Mouse (Mus musculus) frontal cortex, postnatal 25 days (tissue): ENCODE results near the gene Olfr1270.
"Not testable (repeated sequence)": the region's sequence is repeated elsewhere in the genome, so short reads cannot be mapped to it uniquely, and the experiment has no call there.

ENCODE experiments used
- DNase-seq, 2 experiments: peaks; one replicate each; pipeline ENCODE4 v3.0.0; 2022; ENCODE audit warnings: low spot score in 2 of 2

Gene Olfr1270

DNA sequence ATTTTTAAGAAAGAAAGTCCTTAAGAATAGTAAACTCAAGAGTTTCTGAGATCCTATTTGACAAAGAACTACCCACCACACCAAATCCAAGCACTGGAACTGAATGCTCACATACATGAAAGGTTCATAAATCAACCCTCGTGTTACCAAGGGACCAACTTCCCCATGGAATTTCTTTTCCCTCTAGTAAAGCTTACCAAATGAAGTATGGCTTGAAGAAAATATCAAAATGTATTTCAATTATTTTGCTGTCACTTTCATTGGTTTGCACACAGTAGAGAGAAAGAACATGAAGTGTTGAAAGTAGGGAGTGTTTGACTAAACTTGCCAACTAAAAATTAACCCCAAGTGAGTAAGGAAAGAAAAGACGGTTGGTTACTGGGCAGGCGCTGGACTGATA lies at the start of gene Olfr1270:
Gene Olfr1270 (minus strand): TSS at position 101 of the 400 bp plus-strand sequence.
- DNase-seq = no peak

DNA sequence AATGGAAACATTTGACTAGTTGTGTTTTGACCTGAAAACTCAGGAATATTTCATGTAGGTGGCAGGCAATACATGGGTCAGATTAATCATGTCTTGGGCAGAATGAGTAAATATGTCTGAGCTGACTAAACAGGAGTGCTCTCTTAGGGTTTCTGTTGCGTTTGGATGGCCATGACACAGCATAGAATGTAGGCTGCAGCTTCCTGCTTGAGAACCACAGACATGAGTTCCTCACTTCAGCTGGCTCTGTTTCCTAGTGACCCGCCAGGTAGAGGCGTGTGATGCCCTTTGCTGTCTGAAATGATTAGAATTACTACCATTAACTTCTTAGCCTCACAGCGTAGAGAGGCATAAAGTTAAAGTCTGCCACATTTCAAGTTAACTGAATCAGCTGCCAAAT lies 46.7 kb upstream of the Olfr1270 start:
- DNase-seq = not testable (repeated sequence)

GRCm38 (mm10) chr2:90195285-90195684 lies 42.4 kb upstream of the Olfr1270 start:
- not testable (repeated sequence) for DNase-seq

- DNase-seq = not testable (repeated sequence)
Observed at GRCm38 (mm10) chr2:90194750-90195149, 41.9 kb upstream of the Olfr1270 start.

DNA sequence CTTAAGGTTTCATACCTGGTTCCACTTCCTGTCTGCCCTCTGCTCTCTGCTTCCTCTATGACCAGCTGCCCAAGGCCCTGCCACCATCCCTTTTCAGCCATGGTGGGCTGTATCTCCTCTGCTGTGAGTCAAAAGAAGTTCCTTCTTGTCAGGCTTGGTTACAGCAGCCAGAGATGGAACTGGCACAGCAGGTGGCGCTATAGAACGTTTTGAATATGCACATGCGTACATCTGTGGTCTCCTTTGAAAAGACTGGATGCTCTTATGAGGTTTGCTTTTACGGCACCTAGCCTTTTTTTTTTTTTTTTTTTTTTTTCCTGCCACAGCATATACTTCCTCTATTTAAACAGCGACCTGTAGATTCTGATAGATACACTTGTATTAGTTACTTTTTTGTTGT lies 34.2 kb upstream of the Olfr1270 start:
- DNase-seq = not testable (repeated sequence)

- DNase-seq = not testable (repeated sequence)
Observed at GRCm38 (mm10) chr2:90186082-90186481, 33.2 kb upstream of the Olfr1270 start.

DNA sequence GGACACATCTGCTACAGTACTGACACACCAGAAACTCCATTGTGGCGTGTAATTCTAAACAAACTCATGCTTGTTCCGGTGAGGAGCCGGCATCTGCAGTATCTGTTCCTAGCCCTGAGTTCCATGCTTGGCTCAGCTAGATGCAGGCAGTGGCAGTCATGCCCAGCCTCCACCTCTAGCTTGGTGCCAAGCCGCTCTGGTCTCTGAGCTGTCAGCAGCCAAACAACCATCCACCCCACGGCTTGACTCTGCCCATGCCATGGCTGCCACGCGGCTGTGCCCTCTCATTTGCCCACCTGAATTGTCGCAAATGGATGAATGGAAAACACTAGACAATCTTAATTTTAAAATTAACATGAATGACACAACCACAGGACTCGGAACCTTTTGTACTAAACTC lies 1.0 kb upstream of the Olfr1270 start:
- DNase-seq = no peak

DNA sequence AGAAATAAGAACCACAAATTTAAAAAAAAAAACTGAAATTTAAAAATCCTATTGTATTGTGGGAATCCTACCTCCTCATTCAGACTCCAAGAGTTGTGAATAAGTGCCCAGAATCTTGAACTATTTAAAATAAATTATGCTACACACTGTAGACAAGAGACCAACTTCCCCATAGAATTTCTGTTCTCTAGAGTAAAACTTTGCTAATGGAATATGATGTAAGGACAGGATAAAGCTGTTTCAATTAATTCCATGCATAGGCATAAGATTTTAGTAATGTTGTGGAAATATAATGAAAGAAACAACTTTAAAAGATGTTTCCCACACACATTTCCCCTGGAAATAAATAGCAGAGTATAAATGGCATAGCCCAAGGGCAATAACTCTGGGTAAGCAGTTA lies 10.7 kb downstream of the Olfr1270 start, which contains the start of gene Olfr32:
Gene Olfr32 (minus strand): TSS at position 101 of the 400 bp plus-strand sequence.
- DNase-seq = no peak

- no peak for DNase-seq
Observed at GRCm38 (mm10) chr2:90121312-90121711, 31.6 kb downstream of the Olfr1270 start, which contains the start of gene Olfr1269. TSS of gene Olfr1269 (minus strand) at chr2:90121412.
